Mouse (Mus musculus) limb, embryonic 11.5 days (tissue): ENCODE measurements around the gene Paqr3. TPM values are rescaled to one million over a fixed set of nuclear protein-coding genes. Genes with fewer than 3 reads are reported as not detected.

Experiments used
- ATAC-seq: fragments of 200-750 bp; cut with Nextera tagmentation; 2 replicates; pipeline ENCODE4 v1.8.0; 2017; ENCODE audit warnings: low read depth; ENCODE audit not compliant: insufficient number of reproducible peaks, low FRiP score, low TSS enrichment
- DNase-seq: peaks from one replicate; pipeline ENCODE4 v3.0.0-alpha.2; 2015; ENCODE audit warnings: low spot score
- H3K27ac ChIP-seq: fragments of 300-500 bp; sonication (generic); replicated peaks from 2 replicates; pipeline ENCODE4 v1.5.1; 2014; ENCODE audit warnings: low read depth, mild to moderate bottlenecking, low read length
- H3K27me3 ChIP-seq: fragments of 300-500 bp; sonication (generic); 2 replicates; pipeline ENCODE4 v1.6.1; 2014; ENCODE audit warnings: mild to moderate bottlenecking, low read length, mixed read lengths; ENCODE audit not compliant: control insufficient read depth, insufficient read depth
- H3K36me3 ChIP-seq: fragments of 300-500 bp; sonication (generic); 2 replicates; pipeline ENCODE4 v1.6.1; 2014; ENCODE audit warnings: mild to moderate bottlenecking, low read length, moderate library complexity, mixed read lengths; ENCODE audit not compliant: control insufficient read depth, insufficient read depth
- H3K4me1 ChIP-seq: fragments of 300-500 bp; sonication (generic); 2 replicates; pipeline ENCODE4 v1.6.1; 2014; ENCODE audit warnings: low read length, mixed read lengths; ENCODE audit not compliant: control insufficient read depth, insufficient read depth
- H3K4me2 ChIP-seq: fragments of 300-500 bp; sonication (generic); 2 replicates; pipeline ENCODE4 v1.6.1; 2014; ENCODE audit warnings: low read depth, mild to moderate bottlenecking, moderate library complexity; ENCODE audit not compliant: severe bottlenecking
- H3K4me3 ChIP-seq: fragments of 300-500 bp; sonication (generic); 2 replicates; pipeline ENCODE4 v1.5.1; 2014; ENCODE audit warnings: low read depth, low read length
- H3K9ac ChIP-seq: fragments of 300-500 bp; sonication (generic); 2 replicates; pipeline ENCODE4 v1.6.1; 2014; ENCODE audit warnings: mild to moderate bottlenecking, low read length
- H3K9me3 ChIP-seq: fragments of 300-500 bp; sonication (generic); 2 replicates; pipeline ENCODE4 v1.6.1; 2016; ENCODE audit warnings: low read length; ENCODE audit not compliant: control insufficient read depth
- WGBS: fragments of 180-500 bp; shearing (Covaris S2); extraction: QIAGEN DNeasy Blood & Tissue Kit; methylation state at CpG from one replicate; pipeline ENCODE4 v1.1.7; 2014; 5-methylcytosine and 5-hydroxymethylcytosine counted together
- polyA plus RNA-seq: library from polyadenylated mRNA; unstranded; fragments of >200 nt; fragmentation: Nextera tagmentation; extraction: Ambion mirVana; gene quantifications from 2 replicates; pipeline ENCODE4 v1.2.1, GENCODE M21; 2014

Gene Paqr3
- polyA plus RNA-seq, 1 experiment from 2014 or later = 8.6 TPM

GRCm38 (mm10) chr5:97090034-97090784, 21.2 kb downstream of the Paqr3 start:
- ATAC-seq (no peak), DNase-seq (no peak)
- no peak overlapping the region for H3K9ac ChIP-seq
- H3K4me3 ChIP-seq = no peak overlapping the region
- H3K9me3 ChIP-seq = no peaks in the 10 kb centered on the region
- H3K4me2 ChIP-seq = no peak overlapping the region
- no peaks in the 10 kb centered on the region for H3K27me3 ChIP-seq
- 68% methylated on average over 6 of the region's 6 CpGs for WGBS
- no peak overlapping the region for H3K27ac ChIP-seq
- peaks cover 4% of the 10 kb centered on the region; the same call in 1 of the 2 replicates for H3K36me3 ChIP-seq
- H3K4me1 ChIP-seq = no peaks in the 10 kb centered on the region

GRCm38 (mm10) chr5:97089426-97089825, 22.0 kb downstream of the Paqr3 start:
- H3K4me1 ChIP-seq = no peaks in the 10 kb centered on the region
- WGBS = 92% methylated on average over 3 of the region's 3 CpGs
- no peak overlapping the region for H3K4me2 ChIP-seq
- no peaks in the 10 kb centered on the region for H3K27me3 ChIP-seq
- no peak for DNase-seq
- no peak for ATAC-seq
- H3K27ac ChIP-seq = no peak overlapping the region
- H3K36me3 ChIP-seq = peaks cover 4% of the 10 kb centered on the region; the same call in 1 of the 2 replicates
- H3K9me3 ChIP-seq = no peaks in the 10 kb centered on the region
- no peak overlapping the region for H3K9ac ChIP-seq
- H3K4me3 ChIP-seq = no peak overlapping the region

- H3K36me3 ChIP-seq = peaks cover 4% of the 10 kb centered on the region; the same call in 1 of the 2 replicates
- WGBS = 91% methylated on average over 6 of the region's 6 CpGs
- H3K4me1 ChIP-seq = no peaks in the 10 kb centered on the region
- no peak overlapping the region for H3K4me3 ChIP-seq
- H3K9ac ChIP-seq = no peak overlapping the region
- no peak overlapping the region for H3K4me2 ChIP-seq
- ATAC-seq = no peak
- no peak for DNase-seq
- no peaks in the 10 kb centered on the region for H3K27me3 ChIP-seq
- no peaks in the 10 kb centered on the region for H3K9me3 ChIP-seq
- no peak overlapping the region for H3K27ac ChIP-seq
Measured at GRCm38 (mm10) chr5:97088231-97088630, 23.2 kb downstream of the Paqr3 start.

GRCm38 (mm10) chr5:97087746-97088145, 23.6 kb downstream of the Paqr3 start:
- Histone ChIP-seq H3K36me3 (peaks cover 4% of the 10 kb centered on the region; the same call in 1 of the 2 replicates), H3K4me2 (no peak overlapping the region)
- DNase-seq = no peak

GRCm38 (mm10) chr5:97087030-97087630, 24.3 kb downstream of the Paqr3 start:
- Histone ChIP-seq H3K27me3 (no peaks in the 10 kb centered on the region), H3K9me3 (no peaks in the 10 kb centered on the region), H3K27ac (no peak overlapping the region), H3K4me3 (no peak overlapping the region), H3K36me3 (peaks cover 4% of the 10 kb centered on the region; the same call in 1 of the 2 replicates), H3K4me2 (no peak overlapping the region), H3K9ac (no peak overlapping the region), H3K4me1 (no peaks in the 10 kb centered on the region)
- WGBS = 92% methylated on average over 24 of the region's 24 CpGs
- DNase-seq (no peak), ATAC-seq (no peak)

More at GRCm38 (mm10) chr5:97087746-97088145, 23.6 kb downstream of the Paqr3 start:
- Histone ChIP-seq H3K4me3 (no peak overlapping the region), H3K4me1 (no peaks in the 10 kb centered on the region), H3K27ac (no peak overlapping the region), H3K9me3 (no peaks in the 10 kb centered on the region), H3K9ac (no peak overlapping the region), H3K27me3 (no peaks in the 10 kb centered on the region)
- ATAC-seq = no peak
- 91% methylated on average over 16 of the region's 16 CpGs for WGBS

- H3K9me3 ChIP-seq = no peaks in the 10 kb centered on the region
- H3K4me2 ChIP-seq = no peak overlapping the region
- no peak overlapping the region for H3K27ac ChIP-seq
- H3K9ac ChIP-seq = no peak overlapping the region
- no peak overlapping the region for H3K4me3 ChIP-seq
- no peaks in the 10 kb centered on the region for H3K27me3 ChIP-seq
- ATAC-seq = no peak
- WGBS = 93% methylated on average over 6 of the region's 6 CpGs
- no peaks in the 10 kb centered on the region for H3K4me1 ChIP-seq
- H3K36me3 ChIP-seq = peaks cover 4% of the 10 kb centered on the region; the same call in 1 of the 2 replicates
- no peak for DNase-seq
Measured at GRCm38 (mm10) chr5:97085071-97085470, 26.3 kb downstream of the Paqr3 start.

GRCm38 (mm10) chr5:97084541-97084940, 26.9 kb downstream of the Paqr3 start:
- no peak overlapping the region for H3K9ac ChIP-seq
- ATAC-seq (no peak), DNase-seq (no peak)
- no peaks in the 10 kb centered on the region for H3K4me1 ChIP-seq
- H3K27me3 ChIP-seq = no peaks in the 10 kb centered on the region
- peaks cover 4% of the 10 kb centered on the region; the same call in 1 of the 2 replicates for H3K36me3 ChIP-seq
- no peaks in the 10 kb centered on the region for H3K9me3 ChIP-seq
- no peak overlapping the region for H3K4me3 ChIP-seq
- no peak overlapping the region for H3K27ac ChIP-seq
- WGBS = 89% methylated on average over 4 of the region's 4 CpGs
- no peak overlapping the region for H3K4me2 ChIP-seq

- Histone ChIP-seq H3K36me3 (peaks cover 4% of the 10 kb centered on the region; the same call in 1 of the 2 replicates), H3K4me2 (no peak overlapping the region), H3K4me1 (no peaks in the 10 kb centered on the region), H3K27ac (no peak overlapping the region), H3K9me3 (no peaks in the 10 kb centered on the region), H3K4me3 (no peak overlapping the region), H3K9ac (no peak overlapping the region), H3K27me3 (no peaks in the 10 kb centered on the region)
- no peak for DNase-seq
- no peak for ATAC-seq
- 85% methylated on average over 6 of the region's 6 CpGs for WGBS
Measured at GRCm38 (mm10) chr5:97083701-97084100, 27.7 kb downstream of the Paqr3 start.
